Mouse (Mus musculus): ENCODE data around the gene Iqcf3. TPM values are rescaled to one million over a fixed set of nuclear protein-coding genes. Genes with fewer than 3 reads are reported as not detected.
A peak's percentile ranks its signal among the peaks of the same experiment; 100 is the strongest.

Iqcf3 gene
- polyA plus RNA-seq, 1 experiment from 2014 or later = not detected

GRCm38 (mm10) chr9:106454888-106455681, 106.3 kb downstream of the Iqcf3 start:
- 0% methylated on average over 17 of the region's 17 CpGs for WGBS
- peak overlapping the region; percentile 81 for H3K27ac ChIP-seq

DNA sequence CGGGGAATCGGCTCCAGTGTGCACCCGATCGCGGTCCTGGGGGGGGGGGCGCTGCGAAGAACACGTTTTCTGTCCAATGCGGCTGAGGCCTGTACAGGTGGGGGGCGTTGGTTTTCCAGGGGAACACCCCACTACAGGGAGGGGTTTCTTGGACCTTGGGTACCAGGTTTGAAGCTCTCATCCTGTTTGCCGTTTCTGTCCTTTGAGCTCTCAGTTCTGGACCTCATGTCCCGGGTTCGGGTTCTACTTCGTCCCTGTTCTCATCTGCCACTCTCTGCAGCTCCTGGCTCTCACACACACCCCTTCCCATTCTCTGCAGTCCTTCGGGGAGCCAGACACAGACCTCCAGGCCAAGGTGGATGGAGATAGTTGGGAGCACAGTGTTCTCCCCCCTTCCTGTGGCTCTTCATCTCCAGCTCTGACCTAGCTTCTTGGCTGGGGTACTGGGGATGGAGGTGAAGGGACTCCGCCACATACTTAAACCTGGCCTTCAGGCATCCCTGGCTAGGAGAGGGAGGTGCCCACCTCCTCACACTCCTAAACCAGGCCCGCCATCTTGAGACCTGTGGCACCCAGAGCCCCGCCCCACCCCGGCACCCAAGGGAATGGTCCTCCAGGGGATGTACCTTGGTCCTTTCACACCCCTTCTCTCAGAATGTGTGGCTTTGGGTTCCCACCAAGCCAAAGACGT, 107.2 kb downstream of the Iqcf3 start:
- H3K27me3 ChIP-seq (ENCODE audit: control insufficient read depth, insufficient read depth, low read length) = no peaks in the 10 kb centered on the region
- under 1% methylated on average over 14 of the region's 20 CpGs for WGBS
- peak overlapping the region; percentile 91 for H3K9ac ChIP-seq
- no peak for DNase-seq (ENCODE audit: low spot score)
- H3K9me3 ChIP-seq (ENCODE audit: control insufficient read depth, low read length) = no peaks in the 10 kb centered on the region
- no peak; the same call in 1 of the 2 replicates for ATAC-seq (ENCODE audit: low FRiP score)
- peak overlapping the region; percentile 81 for H3K27ac ChIP-seq
- peak overlapping the region; percentile 60 for H3K4me3 ChIP-seq (replicated peaks; ENCODE audit: low read length)
- no peaks in the 10 kb centered on the region for H3K36me3 ChIP-seq (replicated peaks; ENCODE audit: control insufficient read depth, insufficient read depth)
- peaks cover 40% of the 10 kb centered on the region for H3K4me1 ChIP-seq (replicated peaks; ENCODE audit: control insufficient read depth, insufficient read depth, low read length)
- peak overlapping the region; percentile 96 for H3K4me2 ChIP-seq (replicated peaks)

More at GRCm38 (mm10) chr9:106454888-106455681, 106.3 kb downstream of the Iqcf3 start:
- ATAC-seq (ENCODE audit: low FRiP score) = peak; percentile 33; the same call in 1 of the 2 replicates
- peak; percentile 46 for DNase-seq (ENCODE audit: low spot score)
- peak overlapping the region; percentile 96 for H3K4me2 ChIP-seq (replicated peaks)
- H3K4me1 ChIP-seq (replicated peaks; ENCODE audit: control insufficient read depth, insufficient read depth, low read length) = peaks cover 40% of the 10 kb centered on the region
- H3K4me3 ChIP-seq (replicated peaks; ENCODE audit: low read length) = peak overlapping the region; percentile 60
- H3K36me3 ChIP-seq (replicated peaks; ENCODE audit: control insufficient read depth, insufficient read depth) = peaks cover 2% of the 10 kb centered on the region; the same call in 1 of the 2 replicates
- H3K27me3 ChIP-seq (ENCODE audit: control insufficient read depth, insufficient read depth, low read length) = no peaks in the 10 kb centered on the region
- H3K9me3 ChIP-seq (ENCODE audit: control insufficient read depth, low read length) = no peaks in the 10 kb centered on the region
- peak overlapping the region; percentile 91 for H3K9ac ChIP-seq

- Histone ChIP-seq H3K27ac (peak within 1 kb of the TSS; percentile 81), H3K4me3 (replicated peaks; ENCODE audit: low read length) (peak within 1 kb of the TSS; percentile 60), H3K36me3 (replicated peaks; ENCODE audit: control insufficient read depth, insufficient read depth) (no peaks in the 10 kb centered on the region), H3K27me3 (ENCODE audit: control insufficient read depth, insufficient read depth, low read length) (no peaks in the 10 kb centered on the region), H3K4me1 (replicated peaks; ENCODE audit: control insufficient read depth, insufficient read depth, low read length) (peaks cover 44% of the 10 kb centered on the region), H3K9me3 (ENCODE audit: control insufficient read depth, low read length) (no peaks in the 10 kb centered on the region), H3K9ac (peak within 1 kb of the TSS; percentile 91), H3K4me2 (replicated peaks) (peak within 1 kb of the TSS; percentile 96)
- 0% methylated on average over 36 of the region's 74 CpGs for WGBS
- ATAC-seq (ENCODE audit: low FRiP score) = peak; percentile 65
- peak; percentile 57 for DNase-seq (ENCODE audit: low spot score)
These were observed 108.0 kb downstream of the Iqcf3 start, which contains the start of gene Pcbp4 for GRCm38 (mm10) chr9:106453271-106454070. Pcbp4 (plus strand) TSS chr9:106453291.

Other genes starting within 250 kb of the Iqcf3 start
- 17.9 and 19.3 TPM in 2 replicates for gene Dusp7, start 193.0 kb downstream of the Iqcf3 start, polyA plus RNA-seq (2014; fragmentation: Nextera tagmentation; extraction: Ambion mirVana)
- 650 and 781 TPM in 2 replicates for gene Rpl29, start 132.2 kb downstream of the Iqcf3 start, polyA plus RNA-seq (2014; fragmentation: Nextera tagmentation; extraction: Ambion mirVana)
- gene Acy1, start 123.3 kb downstream of the Iqcf3 start, polyA plus RNA-seq (2014; fragmentation: Nextera tagmentation; extraction: Ambion mirVana) = 22.4 and 23.5 TPM in 2 replicates
- gene Abhd14b, start 114.2 kb downstream of the Iqcf3 start, polyA plus RNA-seq (2014; fragmentation: Nextera tagmentation; extraction: Ambion mirVana) = 7.9 and 8.2 TPM in 2 replicates
- gene Abhd14a, start 114.0 kb downstream of the Iqcf3 start, polyA plus RNA-seq (2014; fragmentation: Nextera tagmentation; extraction: Ambion mirVana) = 57.7 and 69.8 TPM in 2 replicates
- 183 and 186 TPM in 2 replicates for gene Pcbp4, start 108.3 kb downstream of the Iqcf3 start, polyA plus RNA-seq (2014; fragmentation: Nextera tagmentation; extraction: Ambion mirVana)
- 0.87 and 1.0 TPM in 2 replicates for gene Gpr62, start 95.7 kb downstream of the Iqcf3 start, polyA plus RNA-seq (2014; fragmentation: Nextera tagmentation; extraction: Ambion mirVana)
- gene Rrp9, start 85.7 kb downstream of the Iqcf3 start, polyA plus RNA-seq (2014; fragmentation: Nextera tagmentation; extraction: Ambion mirVana) = 34.5 and 35.7 TPM in 2 replicates
- gene Parp3, start 84.7 kb downstream of the Iqcf3 start, polyA plus RNA-seq (2014; fragmentation: Nextera tagmentation; extraction: Ambion mirVana) = 0.52 and 0.91 TPM in 2 replicates
- not detected in 2 replicates for gene Iqcf1, start 61.7 kb downstream of the Iqcf3 start, polyA plus RNA-seq (2014; fragmentation: Nextera tagmentation; extraction: Ambion mirVana)
- not detected in 2 replicates for gene Iqcf5, start 47.1 kb downstream of the Iqcf3 start, polyA plus RNA-seq (2014; fragmentation: Nextera tagmentation; extraction: Ambion mirVana)
- not detected in 2 replicates for gene Iqcf4, start 9.4 kb upstream of the Iqcf3 start, polyA plus RNA-seq (2014; fragmentation: Nextera tagmentation; extraction: Ambion mirVana)
- not detected in 2 replicates for gene Iqcf6, start 65.0 kb upstream of the Iqcf3 start, polyA plus RNA-seq (2014; fragmentation: Nextera tagmentation; extraction: Ambion mirVana)
- 8.3 and 9.0 TPM in 2 replicates for gene Grm2, start 94.5 kb upstream of the Iqcf3 start, polyA plus RNA-seq (2014; fragmentation: Nextera tagmentation; extraction: Ambion mirVana)
- 65.7 and 77.9 TPM in 2 replicates for gene Tex264, start 124.3 kb upstream of the Iqcf3 start, polyA plus RNA-seq (2014; fragmentation: Nextera tagmentation; extraction: Ambion mirVana)
- gene Rad54l2, start 227.6 kb upstream of the Iqcf3 start, polyA plus RNA-seq (2014; fragmentation: Nextera tagmentation; extraction: Ambion mirVana) = 4.3 and 4.7 TPM in 2 replicates